Mouse (Mus musculus): ENCODE measurements at regions not wholly inside any gene's neighbourhood (a gene's known extent, or its start where the extent isn't known, plus 50 kb on each side); places are given as distances from the start of the nearest gene placed in this dataset.

- H3K9ac ChIP-seq (replicated peaks): 0 out of 2 replicates have a peak overlapping the region, but pooled peaks have one; percentile 0
- ATAC-seq: peak; percentile 43
- H3K4me1 ChIP-seq (replicated peaks): peaks cover 18% of the 10 kb centered on the region
- H3K36me3 ChIP-seq: no peaks in the 10 kb centered on the region
- no peak overlapping the region for H3K4me3 ChIP-seq (replicated peaks)
- H3K9me3 ChIP-seq: no peaks in the 10 kb centered on the region
- peak overlapping the region; percentile 25; the same call in 1 of the 2 replicates for H3K4me2 ChIP-seq (replicated peaks)
- H3K27ac ChIP-seq: peak overlapping the region; percentile 51
- 5% methylated on average over 9 of the region's 9 CpGs for WGBS
- no peaks in the 10 kb centered on the region for H3K27me3 ChIP-seq
Observed at GRCm38 (mm10) chr4:142378452-142378851, 139.3 kb upstream of the Kazn start.

GRCm38 (mm10) chr4:142367774-142368173 lies 128.6 kb upstream of the Kazn start:
- Histone ChIP-seq H3K4me1 (replicated peaks) (0 out of 2 replicates have a peak, but pooled peaks cover under 1% of the 10 kb centered on the region), H3K27ac (no peak overlapping the region), H3K4me3 (replicated peaks) (no peak overlapping the region), H3K9me3 (peaks cover 16% of the 10 kb centered on the region), H3K36me3 (no peaks in the 10 kb centered on the region), H3K4me2 (replicated peaks) (no peak overlapping the region), H3K9ac (replicated peaks) (no peak overlapping the region), H3K27me3 (no peaks in the 10 kb centered on the region)
- 89% methylated on average over 3 of the region's 3 CpGs for WGBS
- no peak for ATAC-seq

- Histone ChIP-seq H3K4me3 (replicated peaks) (no peak overlapping the region), H3K9me3 (peaks cover 10% of the 10 kb centered on the region; the same call in 1 of the 2 replicates), H3K27me3 (no peaks in the 10 kb centered on the region), H3K4me1 (replicated peaks) (peaks cover 5% of the 10 kb centered on the region; the same call in 1 of the 2 replicates), H3K36me3 (no peaks in the 10 kb centered on the region), H3K27ac (no peak overlapping the region), H3K4me2 (replicated peaks) (no peak overlapping the region), H3K9ac (replicated peaks) (no peak overlapping the region)
- no peak for ATAC-seq
- 59% methylated on average over 5 of the region's 5 CpGs for WGBS
Observed at GRCm38 (mm10) chr4:142362071-142362470, 122.9 kb upstream of the Kazn start.

- no peak overlapping the region for H3K4me2 ChIP-seq (replicated peaks)
- no peak for ATAC-seq
- 0 out of 2 replicates have a peak, but pooled peaks cover 2% of the 10 kb centered on the region for H3K9me3 ChIP-seq
- no peak overlapping the region for H3K9ac ChIP-seq (replicated peaks)
- WGBS: 79% methylated on average over 13 of the region's 13 CpGs
- H3K4me1 ChIP-seq (replicated peaks): peaks cover 5% of the 10 kb centered on the region; the same call in 1 of the 2 replicates
- H3K27me3 ChIP-seq: no peaks in the 10 kb centered on the region
- H3K27ac ChIP-seq: no peak overlapping the region
- no peaks in the 10 kb centered on the region for H3K36me3 ChIP-seq
- no peak overlapping the region for H3K4me3 ChIP-seq (replicated peaks)
Observed at GRCm38 (mm10) chr4:142358866-142359265, 119.7 kb upstream of the Kazn start.

GRCm38 (mm10) chr4:142355387-142355786 lies 116.2 kb upstream of the Kazn start:
- WGBS: 85% methylated on average over 8 of the region's 8 CpGs

GRCm38 (mm10) chr4:142353526-142353925 lies 114.3 kb upstream of the Kazn start:
- no peak overlapping the region for H3K4me3 ChIP-seq (replicated peaks)
- no peak overlapping the region for H3K9ac ChIP-seq (replicated peaks)
- no peak overlapping the region for H3K4me2 ChIP-seq (replicated peaks)
- H3K9me3 ChIP-seq: no peaks in the 10 kb centered on the region
- ATAC-seq: no peak
- H3K36me3 ChIP-seq: no peaks in the 10 kb centered on the region
- 88% methylated on average over 7 of the region's 7 CpGs for WGBS
- H3K27me3 ChIP-seq: no peaks in the 10 kb centered on the region
- no peak overlapping the region for H3K27ac ChIP-seq
- no peaks in the 10 kb centered on the region for H3K4me1 ChIP-seq (replicated peaks)

More at GRCm38 (mm10) chr4:142355387-142355786, 116.2 kb upstream of the Kazn start:
- no peak for ATAC-seq
- Histone ChIP-seq H3K36me3 (no peaks in the 10 kb centered on the region), H3K4me1 (replicated peaks) (no peaks in the 10 kb centered on the region), H3K27ac (no peak overlapping the region), H3K27me3 (no peaks in the 10 kb centered on the region), H3K9me3 (no peaks in the 10 kb centered on the region), H3K9ac (replicated peaks) (no peak overlapping the region), H3K4me3 (replicated peaks) (no peak overlapping the region), H3K4me2 (replicated peaks) (no peak overlapping the region)

GRCm38 (mm10) chr4:142351831-142352230 lies 112.6 kb upstream of the Kazn start:
- H3K4me3 ChIP-seq (replicated peaks): no peak overlapping the region
- WGBS: 94% methylated on average over 3 of the region's 3 CpGs

GRCm38 (mm10) chr4:142350986-142351385 lies 111.8 kb upstream of the Kazn start:
- H3K9me3 ChIP-seq: no peaks in the 10 kb centered on the region
- H3K4me2 ChIP-seq (replicated peaks): no peak overlapping the region
- no peak overlapping the region for H3K4me3 ChIP-seq (replicated peaks)
- no peaks in the 10 kb centered on the region for H3K36me3 ChIP-seq
- no peak overlapping the region for H3K27ac ChIP-seq
- H3K9ac ChIP-seq (replicated peaks): no peak overlapping the region
- peaks cover 5% of the 10 kb centered on the region; the same call in 1 of the 2 replicates for H3K4me1 ChIP-seq (replicated peaks)
- no peak for ATAC-seq
- H3K27me3 ChIP-seq: no peaks in the 10 kb centered on the region
- 93% methylated on average over 8 of the region's 8 CpGs for WGBS

More at GRCm38 (mm10) chr4:142351831-142352230, 112.6 kb upstream of the Kazn start:
- Histone ChIP-seq H3K27me3 (no peaks in the 10 kb centered on the region), H3K9ac (replicated peaks) (no peak overlapping the region), H3K4me2 (replicated peaks) (no peak overlapping the region), H3K4me1 (replicated peaks) (no peaks in the 10 kb centered on the region), H3K36me3 (no peaks in the 10 kb centered on the region), H3K27ac (no peak overlapping the region), H3K9me3 (no peaks in the 10 kb centered on the region)
- no peak for ATAC-seq

- Histone ChIP-seq H3K27me3 (no peaks in the 10 kb centered on the region), H3K4me3 (replicated peaks) (no peak overlapping the region), H3K27ac (no peak overlapping the region), H3K36me3 (no peaks in the 10 kb centered on the region), H3K9me3 (no peaks in the 10 kb centered on the region), H3K4me1 (replicated peaks) (peaks cover 15% of the 10 kb centered on the region; the same call in 1 of the 2 replicates), H3K4me2 (replicated peaks) (no peak overlapping the region), H3K9ac (replicated peaks) (no peak overlapping the region)
- ATAC-seq: no peak
- 46% methylated on average over 6 of the region's 6 CpGs for WGBS
Observed at GRCm38 (mm10) chr4:142348910-142349309, 109.7 kb upstream of the Kazn start.

- no peaks in the 10 kb centered on the region for H3K27me3 ChIP-seq
- no peak overlapping the region for H3K27ac ChIP-seq
- no peak overlapping the region for H3K9ac ChIP-seq (replicated peaks)
- H3K4me3 ChIP-seq (replicated peaks): no peak overlapping the region
- H3K4me1 ChIP-seq (replicated peaks): peaks cover 67% of the 10 kb centered on the region
- ATAC-seq: peak; percentile 51
- no peaks in the 10 kb centered on the region for H3K9me3 ChIP-seq
- H3K4me2 ChIP-seq (replicated peaks): no peak overlapping the region
- H3K36me3 ChIP-seq: no peaks in the 10 kb centered on the region
- 61% methylated on average over 19 of the region's 19 CpGs for WGBS
Observed at GRCm38 (mm10) chr4:142342482-142343206, 103.4 kb upstream of the Kazn start.

GRCm38 (mm10) chr4:142341305-142341704 lies 102.1 kb upstream of the Kazn start:
- Histone ChIP-seq H3K4me3 (replicated peaks) (no peak overlapping the region), H3K36me3 (no peaks in the 10 kb centered on the region), H3K9me3 (no peaks in the 10 kb centered on the region), H3K4me1 (replicated peaks) (peaks cover 76% of the 10 kb centered on the region), H3K27me3 (no peaks in the 10 kb centered on the region), H3K27ac (no peak overlapping the region), H3K9ac (replicated peaks) (no peak overlapping the region), H3K4me2 (replicated peaks) (no peak overlapping the region)
- ATAC-seq: no peak
- WGBS: 63% methylated on average over 4 of the region's 4 CpGs

GRCm38 (mm10) chr4:142340057-142340456 lies 100.9 kb upstream of the Kazn start:
- peak; percentile 59 for ATAC-seq
- H3K4me3 ChIP-seq (replicated peaks): no peak overlapping the region
- no peak overlapping the region for H3K9ac ChIP-seq (replicated peaks)
- H3K9me3 ChIP-seq: no peaks in the 10 kb centered on the region
- 0 out of 2 replicates have a peak overlapping the region, but pooled peaks have one; percentile 5 for H3K4me2 ChIP-seq (replicated peaks)
- H3K27me3 ChIP-seq: no peaks in the 10 kb centered on the region
- WGBS: 0% methylated on average over 3 of the region's 3 CpGs
- 0 out of 2 replicates have a peak overlapping the region, but pooled peaks have one; percentile 21 for H3K27ac ChIP-seq
- no peaks in the 10 kb centered on the region for H3K36me3 ChIP-seq
- peaks cover 70% of the 10 kb centered on the region for H3K4me1 ChIP-seq (replicated peaks)
